Comparison of ENCODE assay signal across 8 mouse cellular contexts in the genomic region with DNA sequence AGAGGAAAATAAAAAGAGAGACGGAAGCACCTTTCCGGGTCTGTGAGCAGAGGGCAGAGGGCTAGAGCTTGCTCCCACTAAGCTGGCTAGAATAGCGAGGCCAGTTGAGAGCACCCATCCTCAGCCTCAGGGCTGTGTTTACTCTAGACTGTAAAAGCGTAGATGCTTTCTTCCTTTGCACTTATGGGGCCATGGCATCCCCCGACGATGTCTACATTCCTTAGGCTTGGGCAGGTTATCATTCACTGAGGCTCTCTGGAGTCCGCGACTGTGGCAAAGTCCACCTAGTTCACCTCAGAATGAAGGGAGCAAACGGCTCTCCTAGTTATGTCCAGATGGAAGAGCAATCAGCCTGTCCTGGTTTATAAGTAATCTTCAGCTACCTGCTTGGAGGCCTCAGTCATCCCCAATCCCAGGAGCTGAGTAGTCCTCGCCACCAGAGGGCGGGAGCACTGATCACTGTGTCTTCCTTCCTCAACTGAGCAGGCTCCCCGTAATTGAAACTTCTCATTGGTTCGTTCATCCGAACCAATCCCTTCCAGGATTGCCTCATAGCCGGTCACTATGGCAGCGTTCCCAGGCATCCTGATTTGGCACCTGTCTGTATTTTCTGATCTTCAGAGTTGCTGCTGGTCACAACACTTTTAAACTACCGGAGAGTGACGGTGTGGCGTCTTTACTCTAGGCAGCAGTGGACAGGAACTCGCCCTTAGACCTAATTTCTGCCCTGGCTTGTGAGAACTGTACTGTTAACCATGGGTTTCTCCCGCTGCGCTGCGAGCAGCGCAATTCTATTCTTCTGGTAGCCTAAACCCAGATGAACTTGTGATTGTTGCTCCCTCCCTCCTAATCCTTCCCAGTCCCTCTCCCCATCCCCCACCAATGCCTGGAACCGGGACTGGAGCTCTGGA. TPM values are rescaled to one million over a fixed set of nuclear protein-coding genes. Genes with fewer than 3 reads are reported as not detected.
DNase-seq lines count a peak whose midpoint lies in the region; ATAC-seq lines count a peak whose summit lies in the region.

No protein-coding gene starts in this region.

- peak; percentile 62 for DNase-seq in adrenal gland, adult 8-10 months
- peak; percentile 76 for DNase-seq in embryo, embryonic 9.5 days (ENCODE audit: extremely low spot score)
- peak; percentile 81 to 82 for DNase-seq in gastrocnemius, postnatal 36 days
- peak; percentile 24 to 67 for DNase-seq in left cerebral cortex, adult 8-10 months (ENCODE audit: low spot score in 2 of 2)
- DNase-seq in right cerebral cortex, adult 18-20 months = peak; percentile 73
- DNase-seq in urinary bladder, adult 2 months (ENCODE audit: low spot score) = peak; percentile 45

- intact Hi-C loops in gastrocnemius, postnatal 36 days (cut with DNase I) = no loop called here

- ATAC-seq in inflammation-experienced regulatory T-cells, adult 6 months = peak; percentile 50
- peak; percentile 89 for ATAC-seq in megakaryocyte, adult 5-6 weeks (ENCODE audit: poor library complexity, severe bottlenecking)

RNA-seq across cellular contexts. Expression of a gene that starts 23.2 kb away (rescaled TPM):
- 10 to 100 TPM; 22.6 to 38.7 (median 25.2) TPM for total RNA-seq in adrenal gland, adult 8-10 months (2022)
- total RNA-seq in gastrocnemius, postnatal 36 days (2021) = 1 to 10 TPM; 4.0 to 5.6 TPM
- polyA plus RNA-seq in inflammation-experienced regulatory T-cells, adult 6 months (2017; shearing (Covaris generic)) = under 1 TPM in 1 of 3 experiments, not detected in 2; 0.17 TPM
- total RNA-seq in left cerebral cortex, adult 8-10 months (2022) = 100 to 1,000 TPM in 3 of 4 experiments, 10 to 100 TPM in 1; 97.9 to 105 (median 103) TPM
- not detected in 2 replicates for total RNA-seq in megakaryocyte, adult 5-6 weeks (2015)
- not detected in 2 replicates for total RNA-seq in megakaryocyte, adult 5-6 weeks (2017)
- 19.5 and 24.4 TPM in 2 replicates for polyA plus RNA-seq in urinary bladder, adult 2 months (2012; rRNA removed)

RNA-seq across cellular contexts. Expression of a gene that starts 55.4 kb away (rescaled TPM):
- total RNA-seq in adrenal gland, adult 8-10 months (2022) = not detected
- not detected for total RNA-seq in gastrocnemius, postnatal 36 days (2021)
- not detected for polyA plus RNA-seq in inflammation-experienced regulatory T-cells, adult 6 months (2017; shearing (Covaris generic))
- not detected for total RNA-seq in left cerebral cortex, adult 8-10 months (2022)
- not detected in 2 replicates for total RNA-seq in megakaryocyte, adult 5-6 weeks (2015)
- total RNA-seq in megakaryocyte, adult 5-6 weeks (2017) = not detected in 2 replicates
- not detected in 2 replicates for polyA plus RNA-seq in urinary bladder, adult 2 months (2012; rRNA removed)

Comparison
In these comparisons a context has a peak if more than half of its experiments do, and no peak if none do; other contexts are left out.
1. Peak in every context shown above with its lines: DNase-seq and ATAC-seq.
2. RNA of a gene that starts 23.2 kb away (total RNA-seq): 97.9 to 105 TPM in left cerebral cortex, adult 8-10 months, 22.6 to 38.7 TPM in adrenal gland, adult 8-10 months and 4.0 to 5.6 TPM in gastrocnemius, postnatal 36 days; not detected in megakaryocyte, adult 5-6 weeks; every median in the first group is over 4 times any median in the second.